Mouse (Mus musculus): ENCODE results near the gene Btbd16. TPM values are rescaled to one million over a fixed set of nuclear protein-coding genes. Genes with fewer than 3 reads are reported as not detected.

The Btbd16 gene
- polyA plus RNA-seq, 1 experiment from 2014 or later, result 0.15 TPM

- peaks cover 25% of the 10 kb centered on the region for H3K27me3 ChIP-seq (replicated peaks)
- 48% methylated on average over 10 of the region's 10 CpGs for WGBS
- no peak overlapping the region for H3K27ac ChIP-seq (ENCODE audit: poor library complexity, severe bottlenecking)
- no peak overlapping the region for H3K4me3 ChIP-seq
- peaks cover 22% of the 10 kb centered on the region for H3K4me1 ChIP-seq (replicated peaks)
- ATAC-seq (ENCODE audit: insufficient number of reproducible peaks, low FRiP score), result no peak
- H3K9me3 ChIP-seq (replicated peaks), result no peaks in the 10 kb centered on the region
- no peak overlapping the region for H3K4me2 ChIP-seq
- no peak overlapping the region for H3K9ac ChIP-seq
- H3K36me3 ChIP-seq, result no peaks in the 10 kb centered on the region
Measured at GRCm38 (mm10) chr7:130819624-130820023, 45.8 kb downstream of the Btbd16 start.

GRCm38 (mm10) chr7:130823992-130824391 is 50.1 kb downstream of the Btbd16 start:
- 21% methylated on average over 9 of the region's 9 CpGs for WGBS
- Histone ChIP-seq H3K36me3 (no peaks in the 10 kb centered on the region), H3K27me3 (replicated peaks) (peaks cover 29% of the 10 kb centered on the region), H3K4me1 (replicated peaks) (peaks cover 21% of the 10 kb centered on the region), H3K4me3 (no peak overlapping the region), H3K9me3 (replicated peaks) (peaks cover 4% of the 10 kb centered on the region), H3K4me2 (peak overlapping the region; percentile 36; the same call in 1 of the 2 replicates), H3K27ac (ENCODE audit: poor library complexity, severe bottlenecking) (no peak overlapping the region), H3K9ac (no peak overlapping the region)
- no peak for ATAC-seq (ENCODE audit: insufficient number of reproducible peaks, low FRiP score)

- Histone ChIP-seq H3K36me3 (no peaks in the 10 kb centered on the region), H3K9me3 (replicated peaks) (peaks cover 4% of the 10 kb centered on the region), H3K27me3 (replicated peaks) (peaks cover 31% of the 10 kb centered on the region), H3K4me1 (replicated peaks) (peaks cover 12% of the 10 kb centered on the region), H3K9ac (no peak overlapping the region), H3K4me2 (no peak overlapping the region), H3K4me3 (no peak overlapping the region), H3K27ac (ENCODE audit: poor library complexity, severe bottlenecking) (no peak overlapping the region)
- ATAC-seq (ENCODE audit: insufficient number of reproducible peaks, low FRiP score), result no peak
- 64% methylated on average over 3 of the region's 3 CpGs for WGBS
Measured at GRCm38 (mm10) chr7:130826343-130826742, 52.5 kb downstream of the Btbd16 start.

GRCm38 (mm10) chr7:130827431-130827830 is 53.6 kb downstream of the Btbd16 start:
- 26% methylated on average over 3 of the region's 3 CpGs for WGBS
- Histone ChIP-seq H3K4me2 (no peak overlapping the region), H3K36me3 (no peaks in the 10 kb centered on the region), H3K9me3 (replicated peaks) (peaks cover 4% of the 10 kb centered on the region), H3K4me1 (replicated peaks) (peaks cover 12% of the 10 kb centered on the region), H3K27ac (ENCODE audit: poor library complexity, severe bottlenecking) (no peak overlapping the region), H3K4me3 (no peak overlapping the region), H3K9ac (no peak overlapping the region), H3K27me3 (replicated peaks) (peaks cover 20% of the 10 kb centered on the region)
- peak; percentile 73 for ATAC-seq (ENCODE audit: insufficient number of reproducible peaks, low FRiP score)

- 81% methylated on average over 9 of the region's 9 CpGs for WGBS
Measured at GRCm38 (mm10) chr7:130827844-130828403, 54.1 kb downstream of the Btbd16 start.

GRCm38 (mm10) chr7:130828475-130828874 is 54.6 kb downstream of the Btbd16 start:
- peaks cover 10% of the 10 kb centered on the region for H3K27me3 ChIP-seq (replicated peaks)
- H3K36me3 ChIP-seq, result no peaks in the 10 kb centered on the region
- H3K4me1 ChIP-seq (replicated peaks), result peaks cover 12% of the 10 kb centered on the region
- 78% methylated on average over 10 of the region's 10 CpGs for WGBS
- no peak overlapping the region for H3K9ac ChIP-seq
- no peak overlapping the region for H3K27ac ChIP-seq (ENCODE audit: poor library complexity, severe bottlenecking)
- H3K9me3 ChIP-seq (replicated peaks), result peaks cover 4% of the 10 kb centered on the region
- ATAC-seq (ENCODE audit: insufficient number of reproducible peaks, low FRiP score), result no peak
- H3K4me3 ChIP-seq, result no peak overlapping the region
- H3K4me2 ChIP-seq, result no peak overlapping the region

More at GRCm38 (mm10) chr7:130827844-130828403, 54.1 kb downstream of the Btbd16 start:
- Histone ChIP-seq H3K4me3 (no peak overlapping the region), H3K9ac (no peak overlapping the region), H3K9me3 (replicated peaks) (peaks cover 4% of the 10 kb centered on the region), H3K4me2 (no peak overlapping the region), H3K27ac (ENCODE audit: poor library complexity, severe bottlenecking) (no peak overlapping the region), H3K27me3 (replicated peaks) (peaks cover 15% of the 10 kb centered on the region), H3K36me3 (no peaks in the 10 kb centered on the region), H3K4me1 (replicated peaks) (peaks cover 12% of the 10 kb centered on the region)
- no peak for ATAC-seq (ENCODE audit: insufficient number of reproducible peaks, low FRiP score)

- no peaks in the 10 kb centered on the region for H3K9me3 ChIP-seq (replicated peaks)
- H3K9ac ChIP-seq, result no peak overlapping the region
- no peak overlapping the region for H3K27ac ChIP-seq (ENCODE audit: poor library complexity, severe bottlenecking)
- peaks cover 16% of the 10 kb centered on the region for H3K4me1 ChIP-seq (replicated peaks)
- 83% methylated on average over 5 of the region's 5 CpGs for WGBS
- peaks cover 2% of the 10 kb centered on the region; the same call in 1 of the 2 replicates for H3K27me3 ChIP-seq (replicated peaks)
- H3K4me2 ChIP-seq, result no peak overlapping the region
- ATAC-seq (ENCODE audit: insufficient number of reproducible peaks, low FRiP score), result no peak
- H3K4me3 ChIP-seq, result no peak overlapping the region
- H3K36me3 ChIP-seq, result no peaks in the 10 kb centered on the region
Measured at GRCm38 (mm10) chr7:130831586-130831985, 57.7 kb downstream of the Btbd16 start.

- Histone ChIP-seq H3K4me3 (no peak overlapping the region), H3K9ac (no peak overlapping the region), H3K9me3 (replicated peaks) (no peaks in the 10 kb centered on the region), H3K27me3 (replicated peaks) (peaks cover 2% of the 10 kb centered on the region; the same call in 1 of the 2 replicates), H3K4me1 (replicated peaks) (peaks cover 32% of the 10 kb centered on the region), H3K27ac (ENCODE audit: poor library complexity, severe bottlenecking) (no peak overlapping the region), H3K36me3 (no peaks in the 10 kb centered on the region), H3K4me2 (peak overlapping the region; percentile 25; the same call in 1 of the 2 replicates)
- ATAC-seq (ENCODE audit: insufficient number of reproducible peaks, low FRiP score), result peak; percentile 100
- WGBS, result 27% methylated on average over 21 of the region's 21 CpGs
Measured at GRCm38 (mm10) chr7:130834299-130834698, 60.4 kb downstream of the Btbd16 start.

- H3K27ac ChIP-seq (ENCODE audit: poor library complexity, severe bottlenecking), result 0 out of 2 replicates have a peak overlapping the region, but pooled peaks have one; percentile 4
- peaks cover 2% of the 10 kb centered on the region; the same call in 1 of the 2 replicates for H3K27me3 ChIP-seq (replicated peaks)
- H3K9ac ChIP-seq, result no peak overlapping the region
- H3K4me3 ChIP-seq, result no peak overlapping the region
- H3K4me1 ChIP-seq (replicated peaks), result peaks cover 32% of the 10 kb centered on the region
- no peak for ATAC-seq (ENCODE audit: insufficient number of reproducible peaks, low FRiP score)
- H3K4me2 ChIP-seq, result peak overlapping the region; percentile 25
- H3K36me3 ChIP-seq, result no peaks in the 10 kb centered on the region
- H3K9me3 ChIP-seq (replicated peaks), result no peaks in the 10 kb centered on the region
- WGBS, result 33% methylated on average over 18 of the region's 18 CpGs
Measured at GRCm38 (mm10) chr7:130834958-130835861, 61.3 kb downstream of the Btbd16 start.

GRCm38 (mm10) chr7:130836066-130836465 is 62.2 kb downstream of the Btbd16 start:
- no peak overlapping the region for H3K4me2 ChIP-seq
- H3K9ac ChIP-seq, result no peak overlapping the region
- H3K36me3 ChIP-seq, result no peaks in the 10 kb centered on the region
- H3K4me1 ChIP-seq (replicated peaks), result peaks cover 32% of the 10 kb centered on the region
- no peak for ATAC-seq (ENCODE audit: insufficient number of reproducible peaks, low FRiP score)
- no peak overlapping the region for H3K27ac ChIP-seq (ENCODE audit: poor library complexity, severe bottlenecking)
- WGBS, result 87% methylated on average over 9 of the region's 9 CpGs
- no peaks in the 10 kb centered on the region for H3K27me3 ChIP-seq (replicated peaks)
- H3K9me3 ChIP-seq (replicated peaks), result no peaks in the 10 kb centered on the region
- H3K4me3 ChIP-seq, result no peak overlapping the region

- Histone ChIP-seq H3K9ac (no peak overlapping the region), H3K4me2 (no peak overlapping the region), H3K27ac (ENCODE audit: poor library complexity, severe bottlenecking) (no peak overlapping the region), H3K36me3 (no peaks in the 10 kb centered on the region), H3K4me1 (replicated peaks) (peaks cover 32% of the 10 kb centered on the region), H3K9me3 (replicated peaks) (no peaks in the 10 kb centered on the region), H3K27me3 (replicated peaks) (no peaks in the 10 kb centered on the region), H3K4me3 (no peak overlapping the region)
- WGBS, result 36% methylated on average over 12 of the region's 12 CpGs
- ATAC-seq (ENCODE audit: insufficient number of reproducible peaks, low FRiP score), result no peak
Measured at GRCm38 (mm10) chr7:130837941-130838657, 64.2 kb downstream of the Btbd16 start.
